Mouse (Mus musculus) lung, postnatal 0 days (tissue): ENCODE data around the gene Armc12.

Source experiments
- CTCF ChIP-seq: IDR thresholded peaks from 2 replicates; pipeline ENCODE4 v1.5.1; 2016; ENCODE audit warnings: antibody characterized with exemption, mild to moderate bottlenecking
- EP300 ChIP-seq: IDR thresholded peaks from 2 replicates; pipeline ENCODE4 v1.6.1; 2016; ENCODE audit warnings: antibody characterized with exemption, mild to moderate bottlenecking, control low read depth

DNA sequence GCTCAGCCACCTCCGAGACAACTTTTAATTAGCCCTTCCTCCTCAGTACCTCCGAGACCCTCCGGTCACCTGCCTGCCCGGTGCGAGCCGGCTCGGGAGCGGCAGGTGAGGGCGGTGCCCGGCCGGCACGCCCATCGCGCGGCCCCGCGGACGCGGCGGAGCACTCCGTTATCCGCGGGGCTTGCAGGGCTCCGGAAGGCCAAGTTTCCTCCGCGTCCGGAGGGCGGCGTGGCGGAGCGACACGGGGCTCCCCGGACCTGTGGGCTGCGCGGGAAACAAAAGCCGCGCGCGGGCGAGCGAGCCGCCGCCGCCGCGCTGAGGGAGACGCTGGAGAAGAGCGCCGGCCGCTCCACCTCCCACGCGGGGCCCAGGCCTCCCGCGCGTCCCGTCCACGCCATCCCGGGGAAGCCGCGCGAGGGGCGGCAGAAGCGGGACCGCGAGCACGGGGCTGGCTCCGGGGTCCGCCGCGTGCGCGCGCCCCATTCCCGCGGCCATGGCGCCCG lies 45.1 kb upstream of the Armc12 start:
- TF ChIP-seq CTCF (peak; percentile 33), EP300 (no peak)
